Mouse (Mus musculus) heart, adult 2 months (tissue): ENCODE measurements around the gene Agap1.

ENCODE experiments used
- CTCF ChIP-seq: fragments of 200-600 bp; IDR thresholded peaks from 2 replicates; pipeline ENCODE4 v1.8.1; 2022; ENCODE audit warnings: antibody characterized with exemption, mild to moderate bottlenecking, moderate library complexity
- POLR2A ChIP-seq: fragments of 200-500 bp; IDR thresholded peaks from 2 replicates; pipeline ENCODE4 v1.6.1; 2011; ENCODE audit warnings: mild to moderate bottlenecking, low read depth, low read length, control low read depth; ENCODE audit not compliant: insufficient read depth

- no peak for TF ChIP-seq CTCF
- TF ChIP-seq POLR2A: no peak
These were observed 469.0 kb downstream of the Agap1 start for GRCm38 (mm10) chr1:89923642-89924020.
